Mouse (Mus musculus) kidney, embryonic 15.5 days (tissue): Measurements from ENCODE around the gene Afap1. TPM values are rescaled to one million over a fixed set of nuclear protein-coding genes. Genes with fewer than 3 reads are reported as not detected.
A peak's percentile ranks its signal among the peaks of the same experiment; 100 is the strongest.

ENCODE experiments used
- ATAC-seq: fragments of 200-750 bp; cut with Nextera tagmentation; replicated peaks from 2 replicates; pipeline ENCODE4 v1.8.0; 2017; ENCODE audit warnings: moderate TSS enrichment; ENCODE audit not compliant: low FRiP score
- H3K27ac ChIP-seq: fragments of 300-500 bp; sonication (generic); 2 replicates; pipeline ENCODE4 v1.5.1; 2015; ENCODE audit warnings: mild to moderate bottlenecking, inconsistent platforms
- H3K27me3 ChIP-seq: fragments of 300-500 bp; sonication (generic); 2 replicates; pipeline ENCODE4 v1.6.1; 2015; ENCODE audit warnings: inconsistent platforms
- H3K36me3 ChIP-seq: fragments of 300-500 bp; sonication (generic); 2 replicates; pipeline ENCODE4 v1.6.1; 2015; ENCODE audit warnings: inconsistent platforms
- H3K4me1 ChIP-seq: fragments of 300-500 bp; sonication (generic); 2 replicates; pipeline ENCODE4 v1.6.1; 2015; ENCODE audit warnings: inconsistent platforms
- H3K4me2 ChIP-seq: fragments of 300-500 bp; sonication (generic); 2 replicates; pipeline ENCODE4 v1.6.1; 2015; ENCODE audit warnings: moderate library complexity, mild to moderate bottlenecking, inconsistent platforms
- H3K4me3 ChIP-seq: fragments of 300-500 bp; sonication (generic); replicated peaks from 2 replicates; pipeline ENCODE4 v1.5.1; 2015; ENCODE audit warnings: mild to moderate bottlenecking, inconsistent platforms
- H3K9ac ChIP-seq: fragments of 300-500 bp; sonication (generic); 2 replicates; pipeline ENCODE4 v1.6.1; 2015; ENCODE audit warnings: mild to moderate bottlenecking, inconsistent platforms
- H3K9me3 ChIP-seq: fragments of 300-500 bp; sonication (generic); replicated peaks from 2 replicates; pipeline ENCODE4 v1.6.1; 2016; ENCODE audit warnings: inconsistent platforms
- WGBS: fragments of 180-500 bp; shearing (Covaris S2); methylation state at CpG from one replicate; pipeline ENCODE4 v1.1.7; 2015; ENCODE audit warnings: mixed read lengths; 5-methylcytosine and 5-hydroxymethylcytosine counted together
- polyA plus RNA-seq: library from polyadenylated mRNA; unstranded; fragments of >200 nt; fragmentation: Nextera tagmentation; extraction: Ambion mirVana; gene quantifications from 2 replicates; pipeline ENCODE4 v1.2.1, GENCODE M21; 2015

Afap1 gene
- polyA plus RNA-seq, 1 experiment from 2014 or later = 25.4 TPM

DNA sequence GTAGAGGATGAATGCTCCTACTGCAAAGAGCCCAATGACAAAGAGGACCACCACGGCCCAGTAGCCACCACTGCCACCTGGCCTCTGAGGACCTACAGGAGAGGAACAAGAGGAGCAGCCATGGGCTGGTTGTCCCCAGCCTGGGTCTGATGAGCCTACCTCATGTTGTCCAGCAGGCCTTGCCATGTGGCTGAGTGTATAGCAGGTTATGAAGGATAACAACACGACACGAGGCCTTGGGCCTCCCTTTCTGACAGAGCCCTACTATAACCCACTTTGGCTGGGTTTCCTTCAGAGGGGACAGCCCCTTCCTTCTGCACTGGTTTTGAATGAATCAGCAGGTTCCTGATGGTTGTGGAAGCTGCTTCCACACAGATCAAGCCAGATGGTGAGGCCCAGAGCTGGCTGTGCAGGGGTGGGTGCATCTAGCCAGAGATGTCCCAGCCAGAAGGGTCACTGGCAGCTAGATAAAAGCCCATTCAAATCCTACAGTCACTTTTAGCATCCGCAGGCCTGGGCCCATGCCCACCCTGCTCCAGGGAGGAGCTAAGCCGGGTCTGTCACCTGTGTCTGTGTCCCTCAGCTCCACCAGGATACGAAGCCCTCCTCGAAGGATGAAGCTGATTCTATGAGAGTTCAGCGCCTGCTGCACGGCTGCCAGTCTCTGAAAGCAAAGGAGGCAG, 131.0 kb downstream of the Afap1 start:
- H3K4me3 ChIP-seq = no peak overlapping the region
- no peaks in the 10 kb centered on the region for H3K36me3 ChIP-seq
- no peak overlapping the region for H3K27ac ChIP-seq
- no peak for ATAC-seq
- WGBS = 91% methylated on average over 9 of the region's 9 CpGs
- no peak overlapping the region for H3K9ac ChIP-seq
- no peaks in the 10 kb centered on the region for H3K27me3 ChIP-seq
- H3K4me1 ChIP-seq = no peaks in the 10 kb centered on the region
- H3K9me3 ChIP-seq = no peaks in the 10 kb centered on the region
- no peak overlapping the region for H3K4me2 ChIP-seq

DNA sequence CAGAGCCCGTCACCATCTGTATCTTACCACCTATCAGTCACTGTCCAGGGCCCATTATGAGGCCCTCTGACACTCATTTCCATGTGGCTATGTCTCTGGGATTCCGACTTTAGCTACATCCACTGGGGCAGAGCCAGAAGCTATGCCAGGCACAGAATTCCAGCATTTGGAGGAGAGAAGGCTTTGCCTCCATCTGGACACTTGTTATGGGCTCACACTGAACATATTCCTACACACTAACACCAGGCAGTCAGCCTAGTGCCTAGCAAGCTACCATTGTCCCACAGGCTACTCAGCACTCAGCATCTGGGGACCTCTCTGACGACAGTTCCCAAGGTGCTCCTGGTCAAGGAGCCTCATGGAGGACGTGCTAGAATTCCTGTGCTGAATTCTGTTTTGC, 132.0 kb downstream of the Afap1 start:
- WGBS = 87% methylated on average over 4 of the region's 4 CpGs
- Histone ChIP-seq H3K4me1 (no peaks in the 10 kb centered on the region), H3K27ac (no peak overlapping the region), H3K9ac (no peak overlapping the region), H3K4me2 (no peak overlapping the region), H3K36me3 (0 out of 2 replicates have a peak, but pooled peaks cover 5% of the 10 kb centered on the region), H3K4me3 (no peak overlapping the region), H3K9me3 (no peaks in the 10 kb centered on the region), H3K27me3 (no peaks in the 10 kb centered on the region)
- ATAC-seq = no peak

DNA sequence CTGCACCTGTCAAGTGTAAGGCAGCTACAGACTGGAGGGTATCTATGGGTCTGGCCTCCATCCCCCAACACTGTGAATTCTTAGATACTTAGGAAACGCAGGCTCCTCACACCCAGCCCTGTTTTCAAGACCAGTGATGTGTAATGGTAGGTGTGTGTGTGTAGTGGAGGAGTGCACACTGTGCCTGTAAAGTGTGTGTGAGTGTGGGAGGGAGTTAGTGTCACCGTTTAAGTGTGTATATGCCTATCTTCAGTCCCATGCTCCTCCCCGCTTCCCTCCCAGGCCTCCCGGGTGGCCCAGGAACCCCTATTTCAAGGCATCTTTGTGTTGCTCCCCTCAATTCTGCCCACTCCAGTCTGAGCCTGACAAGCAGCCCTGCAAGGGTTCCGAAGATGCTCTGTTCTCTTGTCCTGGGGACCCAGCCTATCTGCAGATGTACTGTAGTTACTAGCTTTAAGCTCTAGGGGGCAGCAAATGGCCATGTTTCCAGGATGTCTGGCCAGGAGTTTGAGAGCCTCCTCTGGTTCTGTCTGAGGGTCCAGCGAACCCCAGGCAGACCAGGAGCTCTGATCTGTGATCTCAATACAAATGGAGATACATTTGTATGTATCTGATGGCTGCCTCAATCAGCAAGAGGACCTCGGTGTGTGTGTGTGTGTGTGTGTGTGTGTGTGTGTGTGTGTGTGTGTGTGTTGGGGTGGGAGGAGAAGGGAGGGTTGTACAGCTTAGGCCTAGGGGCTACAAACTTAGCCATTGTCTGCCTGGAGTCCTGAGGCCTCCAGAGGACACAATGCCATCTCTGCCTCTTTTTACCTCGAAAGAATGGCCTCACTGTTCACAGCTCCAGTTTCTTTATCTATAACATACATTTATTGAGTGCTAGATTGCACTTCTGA, 140.7 kb downstream of the Afap1 start:
- no peak overlapping the region for H3K4me2 ChIP-seq
- 52% methylated on average over 8 of the region's 8 CpGs for WGBS
- no peaks in the 10 kb centered on the region for H3K4me1 ChIP-seq
- no peaks in the 10 kb centered on the region for H3K9me3 ChIP-seq
- no peaks in the 10 kb centered on the region for H3K27me3 ChIP-seq
- no peak for ATAC-seq
- H3K27ac ChIP-seq = no peak overlapping the region
- 0 out of 2 replicates have a peak, but pooled peaks cover 12% of the 10 kb centered on the region for H3K36me3 ChIP-seq
- no peak overlapping the region for H3K4me3 ChIP-seq
- H3K9ac ChIP-seq = no peak overlapping the region

DNA sequence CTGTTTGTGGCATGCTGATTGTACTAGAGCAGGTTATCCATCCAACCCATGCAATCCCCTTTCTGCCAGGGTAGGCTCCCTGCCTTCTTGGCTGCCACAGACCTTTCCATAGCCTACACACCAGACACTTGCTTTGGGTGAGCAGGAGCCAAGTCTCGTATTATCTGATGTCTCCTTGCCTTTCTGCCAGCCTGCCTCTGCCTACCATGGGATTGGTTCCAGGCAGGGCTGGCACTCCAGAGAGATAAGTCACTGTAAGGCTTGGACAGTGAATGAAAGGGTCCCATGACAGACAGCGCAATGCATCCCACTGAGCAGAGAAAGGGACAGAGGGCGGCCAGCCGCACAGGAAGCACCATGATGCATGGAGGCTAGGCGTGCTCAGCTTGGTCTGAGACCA, 146.5 kb downstream of the Afap1 start:
- Histone ChIP-seq H3K4me2 (no peak overlapping the region), H3K36me3 (0 out of 2 replicates have a peak, but pooled peaks cover 7% of the 10 kb centered on the region), H3K27me3 (no peaks in the 10 kb centered on the region), H3K9me3 (no peaks in the 10 kb centered on the region), H3K9ac (no peak overlapping the region), H3K4me1 (peaks cover 14% of the 10 kb centered on the region), H3K4me3 (no peak overlapping the region), H3K27ac (no peak overlapping the region)
- WGBS = 89% methylated on average over 5 of the region's 5 CpGs
- no peak for ATAC-seq

DNA sequence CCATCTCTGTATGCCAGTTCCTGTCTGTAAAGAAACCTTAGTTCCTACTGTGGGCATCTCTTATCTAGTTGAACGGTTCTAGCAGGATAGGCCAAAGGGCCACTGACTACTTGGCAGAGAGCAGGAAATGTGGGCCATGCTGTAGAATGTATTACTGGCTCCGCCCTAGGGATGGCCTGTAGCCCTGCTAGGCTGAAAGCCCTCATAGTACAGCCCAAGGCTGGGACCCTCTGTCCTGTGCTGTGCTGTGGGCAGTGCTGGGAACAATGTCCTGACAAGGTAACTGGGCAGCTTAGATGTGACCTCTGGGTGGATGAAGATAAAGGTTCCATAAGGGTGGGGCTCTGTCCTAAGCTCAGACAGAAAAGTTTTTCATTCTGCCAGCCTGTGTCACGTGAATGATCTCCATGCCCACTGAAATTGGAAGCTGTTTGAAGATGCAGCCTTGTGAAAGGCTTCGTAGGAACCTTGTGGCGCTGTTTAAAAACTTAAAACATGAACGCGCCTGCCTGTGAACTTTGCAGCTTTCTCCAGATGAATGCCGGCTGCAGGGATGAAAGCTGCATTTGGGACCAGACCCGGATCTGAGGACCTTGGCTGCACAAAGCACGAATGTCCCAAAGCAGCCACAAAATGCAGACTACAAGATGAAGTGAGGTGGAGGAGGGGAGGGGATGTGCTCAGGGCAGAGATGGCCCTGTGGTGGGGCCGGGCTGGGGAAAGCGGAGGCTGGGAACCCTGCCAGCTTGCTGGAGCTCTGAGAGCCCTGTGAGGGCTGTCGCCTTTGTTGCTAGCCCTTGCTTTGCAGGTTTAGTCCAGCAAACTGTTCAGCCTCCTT, 147.5 kb downstream of the Afap1 start:
- 0 out of 2 replicates have a peak, but pooled peaks cover 3% of the 10 kb centered on the region for H3K36me3 ChIP-seq
- peaks cover 14% of the 10 kb centered on the region for H3K4me1 ChIP-seq
- 60% methylated on average over 13 of the region's 13 CpGs for WGBS
- no peaks in the 10 kb centered on the region for H3K27me3 ChIP-seq
- no peak overlapping the region for H3K4me3 ChIP-seq
- H3K9me3 ChIP-seq = no peaks in the 10 kb centered on the region
- ATAC-seq = no peak; the same call in 1 of the 2 replicates
- H3K9ac ChIP-seq = no peak overlapping the region
- no peak overlapping the region for H3K4me2 ChIP-seq
- 0 out of 2 replicates have a peak overlapping the region, but pooled peaks have one; percentile 7 for H3K27ac ChIP-seq

DNA sequence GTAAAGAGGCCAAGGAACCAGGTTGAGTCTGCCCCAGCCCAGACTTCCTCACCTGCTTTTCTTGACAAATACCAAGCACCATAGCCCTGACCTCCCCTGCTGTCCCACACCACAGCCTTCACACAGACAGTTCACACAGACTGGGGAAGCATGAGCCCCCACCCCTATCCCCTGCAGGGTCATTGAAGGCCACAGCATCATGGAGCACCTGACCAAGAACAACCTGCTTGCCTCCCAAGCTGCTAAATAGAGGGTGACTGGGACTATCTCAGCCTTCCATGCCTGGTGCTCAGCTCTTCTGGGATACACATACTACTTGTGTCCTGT, 148.1 kb downstream of the Afap1 start:
- Histone ChIP-seq H3K9me3 (no peaks in the 10 kb centered on the region), H3K27ac (0 out of 2 replicates have a peak overlapping the region, but pooled peaks have one; percentile 7), H3K36me3 (no peaks in the 10 kb centered on the region), H3K4me3 (no peak overlapping the region), H3K4me2 (no peak overlapping the region), H3K27me3 (no peaks in the 10 kb centered on the region), H3K9ac (no peak overlapping the region), H3K4me1 (peaks cover 14% of the 10 kb centered on the region)
- ATAC-seq = no peak

DNA sequence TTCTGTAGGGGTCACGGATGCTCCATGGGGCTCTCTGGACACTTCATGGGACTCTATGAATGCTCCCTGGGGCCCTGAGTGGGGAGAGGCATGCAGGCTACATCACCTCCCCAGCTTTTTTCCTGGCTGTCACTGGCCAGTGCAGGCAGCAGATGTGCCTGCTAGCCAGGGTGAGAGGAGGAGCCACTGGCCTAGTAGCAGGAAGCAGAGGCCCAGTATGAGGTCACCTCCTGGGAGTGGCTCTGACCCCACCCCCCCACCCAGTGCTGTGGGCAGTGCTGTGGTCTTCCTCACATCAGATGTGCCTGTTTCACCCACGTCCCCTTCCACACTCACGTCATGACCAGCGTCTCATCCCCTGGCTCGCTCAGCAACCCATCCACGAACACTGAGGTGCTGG, 148.6 kb downstream of the Afap1 start:
- no peak overlapping the region for H3K4me3 ChIP-seq
- WGBS = 85% methylated on average over 6 of the region's 6 CpGs
- no peaks in the 10 kb centered on the region for H3K36me3 ChIP-seq
- no peaks in the 10 kb centered on the region for H3K27me3 ChIP-seq
- peaks cover 14% of the 10 kb centered on the region for H3K4me1 ChIP-seq
- 0 out of 2 replicates have a peak overlapping the region, but pooled peaks have one; percentile 7 for H3K27ac ChIP-seq
- H3K9ac ChIP-seq = no peak overlapping the region
- ATAC-seq = no peak
- no peaks in the 10 kb centered on the region for H3K9me3 ChIP-seq
- H3K4me2 ChIP-seq = no peak overlapping the region

DNA sequence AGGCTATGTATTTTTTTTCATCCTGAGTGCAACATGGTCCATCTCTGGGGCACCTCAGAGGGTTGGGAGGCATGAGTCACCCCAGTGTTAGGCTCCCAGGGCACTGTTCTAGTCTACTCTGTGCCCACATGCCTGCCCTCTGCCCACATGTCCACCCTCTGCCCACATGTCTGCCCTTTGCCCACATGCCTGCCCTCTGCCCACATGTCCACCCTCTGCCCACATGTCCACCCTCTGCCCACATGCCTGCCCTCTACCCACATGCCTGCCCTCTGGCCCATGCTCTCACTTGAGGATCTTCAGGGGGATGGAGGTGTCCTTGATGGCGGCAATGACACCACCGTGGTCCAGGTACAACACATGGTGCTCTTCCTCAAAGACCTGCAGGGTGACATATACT, 150.0 kb downstream of the Afap1 start:
- H3K27me3 ChIP-seq = no peaks in the 10 kb centered on the region
- H3K9ac ChIP-seq = no peak overlapping the region
- H3K4me2 ChIP-seq = no peak overlapping the region
- ATAC-seq = no peak
- H3K9me3 ChIP-seq = no peaks in the 10 kb centered on the region
- peaks cover 14% of the 10 kb centered on the region for H3K4me1 ChIP-seq
- H3K4me3 ChIP-seq = no peak overlapping the region
- 91% methylated on average over 2 of the region's 2 CpGs for WGBS
- no peaks in the 10 kb centered on the region for H3K36me3 ChIP-seq
- no peak overlapping the region for H3K27ac ChIP-seq

Other genes with a start within 250 kb of the Afap1 start
- 16.1 and 16.4 TPM in 2 replicates for gene Htra3, start 213.5 kb upstream of the Afap1 start, polyA plus RNA-seq
- 16.6 and 20.4 TPM in 2 replicates for gene Sh3tc1, start 153.3 kb upstream of the Afap1 start, polyA plus RNA-seq
- 1.7 and 2.7 TPM in 2 replicates for gene Ablim2, start 135.4 kb upstream of the Afap1 start, polyA plus RNA-seq